Mouse (Mus musculus) MEL-GATA-1-ER (cell line): ENCODE results near the gene Chn2.

Experiments
- DNase-seq: peaks from one replicate; pipeline ENCODE4 v3.0.0-alpha.2; 2012; ENCODE audit warnings: low read depth; ENCODE audit errors: extremely low read depth

Gene Chn2

GRCm38 (mm10) chr6:54042142-54042541 lies 2.8 kb downstream of the Chn2 start:
- DNase-seq, result no peak

DNA sequence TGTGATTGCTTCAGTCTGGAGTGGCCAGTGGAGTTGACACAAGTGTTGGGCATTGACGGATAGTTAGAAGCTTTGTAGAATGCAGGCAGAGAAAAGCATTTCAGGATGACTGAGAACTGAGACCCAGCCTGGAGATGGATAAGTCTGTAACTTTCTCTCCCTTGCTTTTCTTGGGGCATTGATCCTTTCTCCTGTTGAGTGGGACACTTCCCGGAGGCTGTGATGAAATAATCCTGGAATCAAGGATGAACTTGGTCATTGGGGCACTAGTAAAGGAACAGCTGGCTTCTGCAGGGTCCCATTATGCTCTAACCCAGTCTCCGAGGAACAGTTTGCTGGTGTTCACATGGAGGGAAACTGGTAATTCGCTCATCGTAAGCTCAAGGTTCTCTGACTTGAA lies 4.2 kb downstream of the Chn2 start:
- no peak for DNase-seq

DNA sequence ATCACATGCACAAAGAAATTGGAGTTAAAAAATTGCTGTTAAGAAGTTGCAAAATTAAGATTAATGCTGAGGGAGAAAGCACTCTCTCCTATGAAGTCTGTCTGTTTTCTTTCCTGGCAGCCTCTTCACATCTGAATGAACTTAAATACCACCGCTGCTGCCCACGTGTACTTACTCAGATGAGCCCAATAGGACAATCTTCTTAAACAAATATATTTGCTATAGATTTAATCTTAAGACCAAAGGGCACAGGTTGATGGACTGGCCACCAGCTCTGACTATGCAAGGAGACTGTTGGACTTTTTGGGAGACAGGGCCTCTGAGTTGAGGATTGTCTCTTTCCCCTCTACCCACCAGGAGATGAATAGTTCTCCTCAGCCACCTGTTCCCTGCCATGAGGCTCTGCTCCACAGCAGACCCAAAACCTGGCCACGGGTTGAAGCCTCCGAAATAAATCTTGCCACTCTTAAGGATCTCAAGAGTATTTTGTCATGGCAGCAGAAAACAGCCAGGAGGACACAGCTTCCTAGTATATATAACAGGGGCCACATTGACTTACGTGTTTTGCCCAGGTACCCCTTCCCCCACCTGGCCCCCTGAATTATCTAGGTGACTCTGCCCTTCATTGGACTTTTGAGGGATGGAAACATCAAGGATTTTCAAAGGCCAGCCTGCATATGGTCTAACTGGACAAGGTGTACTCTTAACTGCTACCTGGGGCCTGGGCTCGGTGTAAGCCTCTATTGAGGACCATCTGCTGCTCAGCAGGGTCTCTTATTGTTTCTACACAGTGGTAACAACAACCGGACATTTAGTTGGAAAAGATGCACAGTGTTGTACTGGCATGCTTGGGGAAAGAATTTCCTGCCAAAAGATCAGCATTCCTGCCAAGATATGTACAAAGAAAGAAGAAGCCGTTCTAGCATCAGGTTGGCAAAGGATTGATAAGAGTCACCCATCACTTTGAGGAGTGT lies 6.7 kb downstream of the Chn2 start:
- DNase-seq, result no peak

DNA sequence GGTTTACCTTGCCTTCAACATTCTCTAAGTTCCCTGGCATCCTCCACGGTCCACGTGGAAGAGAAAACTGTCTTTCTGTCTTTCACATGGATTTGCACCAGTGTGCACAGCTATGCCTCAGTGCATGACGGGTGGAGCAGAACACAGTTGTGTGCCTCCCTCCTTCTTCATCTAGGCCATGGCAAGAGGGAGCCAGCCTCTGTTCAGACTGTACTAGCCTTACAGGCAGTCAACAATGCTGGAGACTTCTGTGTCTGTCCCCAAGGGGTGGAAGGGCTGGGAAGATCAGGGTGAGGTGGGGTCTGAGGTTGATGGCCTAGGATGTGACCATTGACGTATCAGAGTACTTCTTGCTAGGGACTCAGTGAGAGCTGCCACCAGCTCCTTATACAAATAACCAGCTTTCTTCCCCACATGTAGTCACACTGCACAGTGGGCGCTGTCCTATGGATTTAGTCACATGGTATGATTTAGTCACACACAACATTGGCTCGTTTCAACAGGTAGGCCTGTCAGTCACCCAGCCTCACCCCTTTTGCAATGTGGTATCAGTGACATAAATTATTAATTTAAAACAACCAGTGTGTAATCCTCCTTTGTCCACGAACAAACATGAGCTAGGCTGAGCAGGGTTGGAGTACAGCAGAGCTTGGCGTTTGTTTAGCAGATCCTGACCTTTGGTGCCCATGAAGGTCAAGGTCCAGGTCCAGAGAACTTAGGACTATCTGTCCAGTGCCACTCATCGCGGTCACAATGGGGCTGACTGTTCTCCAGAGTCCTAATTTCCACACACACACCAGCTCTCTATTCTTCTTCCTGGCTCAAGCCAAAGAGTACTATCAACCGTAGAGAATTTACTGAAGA lies 7.8 kb downstream of the Chn2 start:
- no peak for DNase-seq

DNA sequence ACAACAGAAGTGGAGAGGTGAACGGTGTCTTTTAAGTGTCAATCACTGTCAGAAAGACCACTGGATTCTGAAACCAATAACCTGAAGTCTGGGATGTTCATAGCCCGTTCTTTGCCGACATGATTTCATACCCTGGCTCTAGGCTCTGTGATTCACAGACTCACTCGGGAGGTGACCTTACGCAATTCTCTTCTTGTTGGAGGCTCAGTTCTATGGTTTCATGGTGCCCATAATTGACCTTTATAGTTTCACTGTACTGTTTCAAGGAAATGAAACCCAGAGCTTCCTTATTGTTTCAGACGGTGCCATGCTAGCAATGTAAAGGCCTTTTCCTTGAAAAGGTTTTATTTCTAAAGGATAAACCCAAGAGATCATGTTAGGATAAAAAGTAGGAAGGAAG lies 9.4 kb downstream of the Chn2 start:
- DNase-seq, result no peak

DNA sequence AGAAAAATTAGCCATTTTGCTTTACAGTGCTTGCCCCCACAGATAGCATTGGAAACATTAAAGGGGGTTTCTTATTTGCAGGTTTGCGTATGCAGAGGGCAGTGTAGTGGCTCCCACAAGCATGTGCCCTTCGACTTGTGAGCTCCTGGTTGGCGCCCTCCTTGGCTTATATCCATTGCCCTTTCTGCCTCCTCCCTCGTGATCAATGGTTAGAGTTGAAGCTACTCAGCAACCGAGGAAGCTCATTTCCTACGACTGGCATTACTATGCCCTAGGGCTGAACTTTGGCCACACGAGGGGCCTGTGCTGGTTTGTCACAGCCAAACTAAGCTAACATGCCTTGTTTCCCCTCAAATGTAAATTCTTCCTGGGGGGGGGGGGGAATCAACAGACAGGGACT lies 11.8 kb downstream of the Chn2 start:
- no peak for DNase-seq

DNA sequence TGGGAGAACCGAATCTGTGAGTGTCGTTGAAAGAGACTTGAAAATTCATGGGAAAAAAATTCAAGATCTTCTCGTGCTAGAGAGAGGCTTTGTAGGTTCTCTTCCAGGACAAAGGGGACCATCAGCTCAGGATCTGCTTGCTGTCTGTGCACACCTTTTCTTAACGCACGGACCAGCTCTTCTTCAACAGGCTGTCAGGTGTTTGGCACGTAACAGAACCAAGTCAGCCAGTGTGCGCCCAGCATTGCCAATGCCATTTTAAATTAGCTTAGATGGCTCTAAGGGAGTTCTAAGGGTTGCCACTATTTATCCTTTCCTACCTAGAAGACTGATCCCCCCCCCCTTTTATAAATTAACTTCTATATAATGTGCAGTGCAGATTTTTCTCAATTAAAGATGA lies 12.8 kb downstream of the Chn2 start:
- no peak for DNase-seq

DNA sequence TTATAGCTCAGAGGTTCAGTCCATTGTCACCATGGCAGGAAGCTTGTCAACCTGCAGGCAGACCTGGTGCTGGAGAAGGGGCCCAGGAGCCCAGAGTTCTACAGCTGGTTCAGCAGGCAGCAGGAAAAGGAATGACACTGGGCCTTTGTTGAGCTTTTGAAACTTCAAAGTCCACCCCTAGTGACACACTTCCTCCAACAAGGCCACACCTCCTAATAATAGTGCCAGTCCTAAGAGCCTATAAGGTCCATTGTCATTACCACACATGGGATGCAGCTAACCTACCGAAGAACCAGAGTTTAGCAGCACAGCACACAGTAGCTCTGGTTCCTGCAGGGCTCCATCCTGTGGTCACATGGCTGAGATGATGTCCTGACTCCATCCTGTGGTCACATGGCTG lies 13.3 kb downstream of the Chn2 start:
- no peak for DNase-seq

DNA sequence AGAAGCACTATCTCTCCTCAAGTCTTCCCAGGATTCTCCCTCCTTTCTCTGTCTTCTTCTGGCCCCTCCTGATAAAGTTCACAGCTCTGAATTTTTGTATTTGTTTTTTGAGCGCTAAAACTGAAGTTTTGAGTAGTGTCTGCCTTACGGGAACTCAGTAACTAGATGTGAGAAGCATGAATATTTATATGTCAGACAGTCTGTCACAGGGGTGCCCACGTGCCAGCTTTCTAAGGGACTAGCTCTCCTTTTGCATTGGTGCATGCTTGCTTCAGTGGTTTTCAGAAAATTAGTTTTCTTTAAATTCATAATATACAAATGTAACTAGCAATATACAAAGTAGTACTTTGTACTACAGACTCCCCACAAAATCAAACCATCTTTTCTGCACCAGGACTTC lies 14.0 kb downstream of the Chn2 start:
- no peak for DNase-seq

DNA sequence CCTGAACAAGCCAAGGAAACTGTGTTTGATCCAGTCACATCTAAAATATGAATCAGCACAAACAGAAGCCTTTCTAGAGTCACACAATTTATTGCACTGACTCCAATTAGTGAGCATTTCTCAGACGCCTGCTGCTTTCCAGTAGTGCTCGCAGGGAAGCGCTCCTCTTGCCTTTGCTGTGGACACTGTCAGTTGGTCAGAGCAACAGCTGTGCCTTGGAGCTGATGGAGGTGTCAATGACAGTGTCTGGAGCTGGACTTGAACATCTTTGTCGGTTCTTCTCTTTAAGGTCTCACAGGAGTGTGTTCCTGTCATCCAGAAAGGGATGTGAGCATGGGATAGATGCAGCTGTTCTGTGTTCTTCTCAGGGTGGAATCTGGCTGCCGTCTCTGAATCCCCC lies 16.0 kb downstream of the Chn2 start:
- no peak for DNase-seq

- no peak for DNase-seq
Observed at GRCm38 (mm10) chr6:54056548-54057532, 17.5 kb downstream of the Chn2 start.

DNA sequence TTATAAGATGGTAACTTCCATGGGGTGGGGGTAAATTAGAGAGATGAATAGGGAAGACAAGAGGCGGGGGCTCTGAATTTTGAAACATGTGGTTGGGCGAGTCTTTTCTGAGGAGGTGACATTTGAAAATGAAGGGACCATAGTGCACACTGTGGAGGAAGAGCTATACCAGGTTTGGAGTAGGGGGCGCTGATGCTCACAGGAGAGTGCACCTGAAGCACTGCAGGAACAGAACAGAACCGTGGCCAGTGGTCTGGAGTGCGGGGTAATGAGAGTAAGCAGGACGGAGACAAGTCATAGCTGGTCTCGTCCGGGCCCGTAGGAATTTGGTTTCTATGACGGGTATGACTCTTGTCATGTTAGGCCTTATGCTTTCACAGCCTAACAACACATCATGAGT lies 18.3 kb downstream of the Chn2 start:
- no peak for DNase-seq

DNA sequence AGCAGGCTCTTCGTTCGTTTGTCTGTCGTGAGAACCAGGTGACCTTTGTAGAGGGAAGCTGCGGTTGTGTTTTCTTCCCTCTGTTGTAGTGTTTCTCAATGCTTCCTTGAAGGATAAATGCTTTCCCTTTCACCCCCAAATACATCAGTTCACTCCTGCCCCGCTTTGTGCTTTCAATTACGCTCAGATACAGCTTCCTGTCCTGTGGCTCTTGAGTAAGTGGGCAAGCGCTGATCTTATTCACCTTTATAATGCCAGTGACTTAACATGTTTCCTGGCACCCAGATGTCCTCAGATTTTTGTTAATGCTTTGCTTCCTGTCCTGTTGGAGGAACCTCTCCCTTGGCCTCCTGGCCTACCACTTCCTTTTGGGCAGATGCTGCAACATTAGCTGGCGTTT lies 19.5 kb downstream of the Chn2 start:
- DNase-seq, result no peak

DNA sequence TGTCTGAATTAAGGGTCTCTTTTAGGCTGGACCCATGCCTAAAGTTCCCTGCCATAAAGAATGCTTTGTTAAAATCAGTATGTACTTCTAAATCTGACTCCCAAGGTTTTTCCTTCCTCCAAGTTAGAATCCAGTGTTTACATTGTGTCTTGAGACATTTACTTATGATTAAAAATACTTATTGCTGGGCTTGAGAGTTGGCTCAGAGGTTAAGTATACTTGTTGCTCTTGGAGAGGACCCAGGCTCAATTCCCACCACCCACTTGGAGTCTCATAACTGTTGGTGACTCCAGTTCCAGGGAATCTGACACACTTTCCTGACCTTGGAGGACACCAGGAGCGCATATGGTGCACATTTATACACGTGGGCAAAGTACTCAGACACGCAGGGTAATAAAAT lies 20.9 kb downstream of the Chn2 start:
- DNase-seq, result no peak

DNA sequence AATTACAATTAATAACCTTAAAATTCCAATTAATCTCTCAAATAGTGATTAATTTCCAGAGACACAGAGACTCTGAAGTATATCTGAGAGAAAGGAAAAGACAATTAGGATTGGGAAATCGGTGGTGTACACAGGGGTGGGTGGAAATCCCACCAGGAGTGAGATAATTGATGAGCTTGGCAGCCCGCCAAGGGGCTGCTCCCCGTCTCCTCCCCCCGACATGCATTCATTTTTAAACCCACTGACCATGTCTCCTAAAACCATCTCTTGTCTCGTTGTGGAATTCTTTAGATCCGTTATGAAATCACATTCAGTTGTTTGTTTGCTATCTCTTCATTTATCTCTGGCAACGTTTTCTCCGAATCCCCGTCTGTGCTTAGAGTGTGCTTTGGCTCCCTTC lies 22.0 kb downstream of the Chn2 start:
- no peak for DNase-seq

DNA sequence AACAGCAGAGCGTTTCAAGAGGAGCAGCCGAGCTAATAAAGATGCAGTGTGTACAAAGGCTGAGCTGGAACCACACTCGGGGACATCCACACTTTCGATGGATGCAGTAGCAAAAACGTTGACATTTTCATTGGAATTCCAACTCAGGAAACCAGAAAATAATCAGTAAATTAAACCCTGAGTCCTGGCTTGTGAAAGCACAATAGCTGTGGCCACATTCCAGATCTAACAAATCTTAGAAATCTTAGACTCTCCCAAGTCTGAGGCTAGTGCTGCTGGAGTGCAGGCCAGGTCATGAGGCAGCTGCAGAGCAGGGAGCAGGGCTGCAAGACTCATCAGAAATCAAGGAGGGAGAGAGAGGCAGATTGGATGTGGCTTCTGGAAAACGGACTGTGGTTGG lies 24.5 kb downstream of the Chn2 start:
- no peak for DNase-seq

- no peak for DNase-seq
Observed at GRCm38 (mm10) chr6:54067380-54067779, 28.0 kb downstream of the Chn2 start.

DNA sequence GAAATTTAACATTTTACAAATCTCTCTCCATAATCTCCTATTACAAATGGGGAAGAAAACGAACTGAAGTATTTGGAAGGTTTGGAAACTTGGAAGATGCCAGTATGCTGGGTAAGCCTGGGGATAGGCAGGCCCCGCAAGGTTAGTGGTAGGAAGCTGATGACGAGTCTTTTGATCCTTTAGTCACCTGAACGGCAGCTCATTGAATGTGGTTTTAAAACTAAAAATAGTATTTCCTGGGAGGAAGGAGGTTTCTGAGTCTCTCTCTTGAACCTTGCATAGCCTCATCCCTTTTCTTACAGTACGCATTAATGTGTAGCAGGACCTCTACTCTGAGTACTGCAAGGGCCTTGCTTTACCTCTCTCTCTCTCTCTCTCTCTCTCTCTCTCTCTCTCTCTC lies 29.5 kb downstream of the Chn2 start:
- no peak for DNase-seq

- no peak for DNase-seq
Observed at GRCm38 (mm10) chr6:54070736-54071135, 31.4 kb downstream of the Chn2 start.

DNA sequence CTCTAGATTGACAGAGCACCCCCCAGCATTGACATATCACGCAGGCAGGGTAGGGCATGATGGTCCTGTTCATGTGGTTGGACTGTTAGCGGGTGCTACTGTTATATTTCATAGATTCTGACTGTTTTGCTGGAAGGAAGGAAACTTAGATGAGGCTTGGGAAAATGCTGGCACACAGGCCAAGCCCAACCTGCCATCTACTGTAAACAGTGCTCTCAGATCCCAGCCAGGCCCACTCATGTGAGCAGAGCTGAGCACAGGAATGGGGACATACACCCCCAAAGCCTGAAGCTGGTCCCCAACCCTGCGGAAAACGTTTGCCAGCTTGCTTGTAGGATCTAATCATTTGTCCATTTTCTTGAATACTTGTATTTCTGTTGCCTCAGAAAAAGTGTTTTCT lies 32.1 kb downstream of the Chn2 start:
- DNase-seq, result no peak

GRCm38 (mm10) chr6:54074454-54074853 lies 35.1 kb downstream of the Chn2 start:
- DNase-seq, result no peak
